Mouse (Mus musculus) embryonic facial prominence, embryonic 10.5 days (tissue): ENCODE results near the gene Ccdc173. TPM values are rescaled to one million over a fixed set of nuclear protein-coding genes. Genes with fewer than 3 reads are reported as not detected.
A peak's percentile ranks its signal among the peaks of the same experiment; 100 is the strongest.

ENCODE experiments used
- DNase-seq: peaks from one replicate; pipeline ENCODE4 v3.0.0-alpha.2; 2017; ENCODE audit warnings: low spot score
- H3K27ac ChIP-seq: fragments of 300-500 bp; sonication (generic); replicated peaks from 2 replicates; pipeline ENCODE4 v1.5.1; 2016; ENCODE audit warnings: mild to moderate bottlenecking
- H3K27me3 ChIP-seq: fragments of 300-500 bp; sonication (generic); replicated peaks from 2 replicates; pipeline ENCODE4 v1.6.1; 2016; ENCODE audit warnings: low read depth, mild to moderate bottlenecking; ENCODE audit not compliant: poor library complexity, severe bottlenecking
- H3K36me3 ChIP-seq: fragments of 300-500 bp; sonication (generic); replicated peaks from 2 replicates; pipeline ENCODE4 v1.6.1; 2016; ENCODE audit warnings: mild to moderate bottlenecking, moderate library complexity
- H3K4me1 ChIP-seq: fragments of 300-500 bp; sonication (generic); 2 replicates; pipeline ENCODE4 v1.6.1; 2016
- H3K4me3 ChIP-seq: fragments of 300-500 bp; sonication (generic); 2 replicates; pipeline ENCODE4 v1.5.1; 2016; ENCODE audit warnings: mild to moderate bottlenecking, moderate library complexity
- H3K9me3 ChIP-seq: fragments of 300-500 bp; sonication (generic); 2 replicates; pipeline ENCODE4 v1.6.1; 2016; ENCODE audit warnings: mild to moderate bottlenecking
- WGBS: fragments of 180-500 bp; shearing (Covaris S2); methylation state at CpG from one replicate; pipeline ENCODE4 v1.1.7; 2016; 5-methylcytosine and 5-hydroxymethylcytosine counted together
- polyA plus RNA-seq: library from polyadenylated mRNA; unstranded; fragments of >200 nt; fragmentation: Nextera tagmentation; extraction: Ambion mirVana; gene quantifications from 2 replicates; pipeline ENCODE4 v1.2.1, GENCODE M21; 2016

Ccdc173 gene
- polyA plus RNA-seq, 1 experiment from 2014 or later: 2.4 TPM

- H3K4me1 ChIP-seq: no peaks in the 10 kb centered on the region
- H3K9me3 ChIP-seq: no peaks in the 10 kb centered on the region
- no peak overlapping the region for H3K27ac ChIP-seq
- no peaks in the 10 kb centered on the region for H3K27me3 ChIP-seq
- H3K4me3 ChIP-seq: no peak overlapping the region
- no peak for DNase-seq
- 73% methylated on average over 7 of the region's 7 CpGs for WGBS
- peaks cover 25% of the 10 kb centered on the region for H3K36me3 ChIP-seq
These were observed 11.2 kb downstream of the Ccdc173 start for GRCm38 (mm10) chr2:69777985-69778835.

- WGBS: 91% methylated on average over 3 of the region's 3 CpGs
- Histone ChIP-seq H3K27ac (no peak overlapping the region), H3K27me3 (no peaks in the 10 kb centered on the region), H3K9me3 (no peaks in the 10 kb centered on the region), H3K36me3 (peaks cover 13% of the 10 kb centered on the region), H3K4me1 (no peaks in the 10 kb centered on the region), H3K4me3 (no peak overlapping the region)
- DNase-seq: no peak
These were observed 16.0 kb downstream of the Ccdc173 start for GRCm38 (mm10) chr2:69773331-69773730.

- H3K27ac ChIP-seq: no peak overlapping the region
- WGBS: 92% methylated on average over 1 of the region's 1 CpGs
These were observed 24.7 kb downstream of the Ccdc173 start for GRCm38 (mm10) chr2:69764716-69765115.

GRCm38 (mm10) chr2:69763340-69763739 lies 26.0 kb downstream of the Ccdc173 start:
- H3K9me3 ChIP-seq: no peaks in the 10 kb centered on the region
- H3K4me3 ChIP-seq: no peak overlapping the region
- H3K27ac ChIP-seq: no peak overlapping the region
- H3K4me1 ChIP-seq: peaks cover 7% of the 10 kb centered on the region
- 79% methylated on average over 4 of the region's 4 CpGs for whole genome bisulfite sequencing
- H3K27me3 ChIP-seq: no peaks in the 10 kb centered on the region
- H3K36me3 ChIP-seq: no peaks in the 10 kb centered on the region
- DNase-seq: no peak

More at GRCm38 (mm10) chr2:69764716-69765115, 24.7 kb downstream of the Ccdc173 start:
- Histone ChIP-seq H3K36me3 (no peaks in the 10 kb centered on the region), H3K9me3 (no peaks in the 10 kb centered on the region), H3K27me3 (no peaks in the 10 kb centered on the region), H3K4me3 (no peak overlapping the region), H3K4me1 (peaks cover 7% of the 10 kb centered on the region)
- no peak for DNase-seq

GRCm38 (mm10) chr2:69760980-69761379 lies 28.4 kb downstream of the Ccdc173 start:
- no peaks in the 10 kb centered on the region for H3K36me3 ChIP-seq
- peaks cover 7% of the 10 kb centered on the region for H3K4me1 ChIP-seq
- WGBS: 80% methylated on average over 5 of the region's 5 CpGs
- H3K27ac ChIP-seq: no peak overlapping the region
- no peaks in the 10 kb centered on the region for H3K27me3 ChIP-seq
- H3K4me3 ChIP-seq: no peak overlapping the region
- no peaks in the 10 kb centered on the region for H3K9me3 ChIP-seq
- DNase-seq: no peak

- no peaks in the 10 kb centered on the region for H3K4me1 ChIP-seq
- peaks cover 4% of the 10 kb centered on the region; the same call in 1 of the 2 replicates for H3K9me3 ChIP-seq
- 89% methylated on average over 1 of the region's 1 CpGs for WGBS
- no peaks in the 10 kb centered on the region for H3K27me3 ChIP-seq
- H3K4me3 ChIP-seq: no peak overlapping the region
- no peak for DNase-seq
- peaks cover 98% of the 10 kb centered on the region for H3K36me3 ChIP-seq
- no peak overlapping the region for H3K27ac ChIP-seq
These were observed 44.3 kb downstream of the Ccdc173 start for GRCm38 (mm10) chr2:69745091-69745490.

- H3K27ac ChIP-seq: peak overlapping the region; percentile 97
- no peaks in the 10 kb centered on the region; the same call in 1 of the 2 replicates for H3K36me3 ChIP-seq
- DNase-seq: no peak
- WGBS: 2% methylated on average over 13 of the region's 13 CpGs
- H3K4me3 ChIP-seq: peak overlapping the region; percentile 97
- no peaks in the 10 kb centered on the region for H3K27me3 ChIP-seq
- no peaks in the 10 kb centered on the region for H3K9me3 ChIP-seq
- H3K4me1 ChIP-seq: peaks cover 15% of the 10 kb centered on the region
These were observed 65.9 kb downstream of the Ccdc173 start for GRCm38 (mm10) chr2:69723519-69723825.

GRCm38 (mm10) chr2:69722650-69723518 lies 66.5 kb downstream of the Ccdc173 start:
- peak overlapping the region; percentile 97 for H3K27ac ChIP-seq
- H3K9me3 ChIP-seq: no peaks in the 10 kb centered on the region
- H3K4me3 ChIP-seq: peak overlapping the region; percentile 97
- peaks cover 15% of the 10 kb centered on the region for H3K4me1 ChIP-seq
- H3K36me3 ChIP-seq: no peaks in the 10 kb centered on the region; the same call in 1 of the 2 replicates
- peak; percentile 96 for DNase-seq
- WGBS: under 1% methylated on average over 91 of the region's 91 CpGs
- H3K27me3 ChIP-seq: no peaks in the 10 kb centered on the region

GRCm38 (mm10) chr2:69722273-69722649 lies 67.1 kb downstream of the Ccdc173 start, which contains the start of gene Ppig:
Gene Ppig (plus strand): TSS chr2:69722545.
- no peaks in the 10 kb centered on the region; the same call in 1 of the 2 replicates for H3K36me3 ChIP-seq
- no peaks in the 10 kb centered on the region for H3K9me3 ChIP-seq
- peak within 1 kb of the TSS; percentile 97 for H3K4me3 ChIP-seq
- WGBS: 5% methylated on average over 12 of the region's 12 CpGs
- H3K27me3 ChIP-seq: no peaks in the 10 kb centered on the region
- no peak for DNase-seq
- H3K4me1 ChIP-seq: peaks cover 15% of the 10 kb centered on the region
- H3K27ac ChIP-seq: peak within 1 kb of the TSS; percentile 97

- 85% methylated on average over 1 of the region's 1 CpGs for WGBS
- DNase-seq: no peak
These were observed 70.3 kb downstream of the Ccdc173 start for GRCm38 (mm10) chr2:69719121-69719520.

GRCm38 (mm10) chr2:69716483-69716882 lies 72.9 kb downstream of the Ccdc173 start:
- DNase-seq: no peak
- no peak overlapping the region for H3K4me3 ChIP-seq
- H3K27ac ChIP-seq: no peak overlapping the region
- H3K36me3 ChIP-seq: no peaks in the 10 kb centered on the region
- H3K27me3 ChIP-seq: no peaks in the 10 kb centered on the region
- H3K9me3 ChIP-seq: no peaks in the 10 kb centered on the region
- 79% methylated on average over 3 of the region's 3 CpGs for WGBS
- H3K4me1 ChIP-seq: peaks cover 7% of the 10 kb centered on the region

More at GRCm38 (mm10) chr2:69719121-69719520, 70.3 kb downstream of the Ccdc173 start:
- H3K36me3 ChIP-seq: no peaks in the 10 kb centered on the region
- H3K4me1 ChIP-seq: peaks cover 10% of the 10 kb centered on the region
- H3K27me3 ChIP-seq: no peaks in the 10 kb centered on the region
- H3K9me3 ChIP-seq: no peaks in the 10 kb centered on the region
- no peak overlapping the region for H3K4me3 ChIP-seq
- no peak overlapping the region for H3K27ac ChIP-seq

- no peak overlapping the region for H3K4me3 ChIP-seq
- WGBS: 79% methylated on average over 5 of the region's 5 CpGs
- H3K27ac ChIP-seq: no peak overlapping the region
- DNase-seq: no peak
- peaks cover 9% of the 10 kb centered on the region for H3K36me3 ChIP-seq
- no peaks in the 10 kb centered on the region for H3K9me3 ChIP-seq
- H3K4me1 ChIP-seq: peaks cover 7% of the 10 kb centered on the region
- H3K27me3 ChIP-seq: no peaks in the 10 kb centered on the region
These were observed 75.2 kb downstream of the Ccdc173 start for GRCm38 (mm10) chr2:69714126-69714525.
